Mouse (Mus musculus): Measurements from ENCODE around the gene Arhgdia. TPM values are rescaled to one million over a fixed set of nuclear protein-coding genes. Genes with fewer than 3 reads are reported as not detected.

Arhgdia gene
- polyA plus RNA-seq, 2 experiments, result 172 to 191 TPM

DNA sequence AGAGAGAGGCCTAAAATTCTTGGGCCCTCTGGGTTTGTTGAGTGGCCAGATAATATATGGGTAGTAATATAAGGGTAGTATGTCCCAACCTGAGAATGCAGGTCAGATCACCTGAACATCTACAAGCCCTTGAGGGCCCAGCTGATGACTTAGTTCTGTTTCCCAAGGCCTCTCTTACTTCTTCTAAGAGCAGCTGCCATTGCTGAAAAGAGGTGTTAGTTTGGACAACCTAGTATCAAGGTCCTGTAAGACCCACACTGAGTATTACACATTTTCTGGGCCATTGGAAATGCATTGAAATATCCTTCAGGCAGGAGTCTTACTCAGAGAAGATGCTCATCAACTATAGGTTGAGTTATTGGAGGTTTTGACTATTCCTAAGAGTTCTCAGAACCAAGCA, 5.5 kb downstream of the Arhgdia start:
- ATAC-seq (ENCODE audit: insufficient read depth), result no peak
- no peak overlapping the region for H3K4me2 ChIP-seq (ENCODE audit: low read depth)
- H3K36me3 ChIP-seq (replicated peaks; ENCODE audit: control insufficient read depth, insufficient read depth, low read depth), result peaks cover 21% of the 10 kb centered on the region
- no peak for TF ChIP-seq EP300 (IDR thresholded peaks at IDR 0.05; ENCODE audit: low read depth)
- TF ChIP-seq CTCF (IDR thresholded peaks at IDR 0.05; ENCODE audit: low read depth), result no peak
- H3K9me3 ChIP-seq (ENCODE audit: control insufficient read depth, low read length), result no peaks in the 10 kb centered on the region
- no peak for DNase-seq (ENCODE audit: low read depth in 3 of 3, low spot score in 3 of 3)
- peaks cover 26 to 31% of the 10 kb centered on the region in 2 experiments for H3K4me1 ChIP-seq (replicated peaks; ENCODE audit: control insufficient read depth in 2 of 2, insufficient read depth in 2 of 2, low read length in 1 of 2)
- H3K4me3 ChIP-seq (ENCODE audit: insufficient read depth in 1 of 2, low read depth in 2 of 2, low read length in 2 of 2), result no peak overlapping the region
- no peak overlapping the region for H3K9ac ChIP-seq (replicated peaks)
- no peaks in the 10 kb centered on the region for H3K27me3 ChIP-seq (ENCODE audit: control insufficient read depth, insufficient read depth, low read length)
- peak overlapping the region; percentile 26; the same call in 1 of the 2 replicates for H3K27ac ChIP-seq

DNA sequence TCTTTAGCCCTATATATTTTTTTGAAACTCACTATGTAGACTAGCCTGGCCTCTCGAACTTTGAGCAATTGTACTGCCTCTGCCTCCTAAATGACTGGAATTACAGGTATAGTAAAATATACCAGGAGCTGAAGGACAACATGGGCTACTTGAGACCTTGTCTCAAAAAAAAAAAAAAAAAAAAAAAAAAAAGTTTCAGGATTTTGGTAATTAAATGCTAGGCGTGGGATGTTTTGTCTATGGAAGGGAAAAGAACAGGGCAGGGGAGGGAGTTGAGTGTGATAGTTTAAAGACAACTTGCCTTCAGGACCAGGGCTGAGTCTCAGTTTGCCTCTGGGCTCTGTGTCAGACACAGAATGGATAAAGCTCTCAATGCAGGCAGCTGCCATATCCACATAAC, 6.4 kb downstream of the Arhgdia start:
- Histone ChIP-seq H3K27me3 (ENCODE audit: control insufficient read depth, insufficient read depth, low read length) (no peaks in the 10 kb centered on the region), H3K4me2 (ENCODE audit: low read depth) (no peak overlapping the region; the same call in 1 of the 2 replicates), H3K4me3 (ENCODE audit: insufficient read depth in 1 of 2, low read depth in 2 of 2, low read length in 2 of 2) (no peak overlapping the region), H3K4me1 (replicated peaks; ENCODE audit: control insufficient read depth in 2 of 2, insufficient read depth in 2 of 2, low read length in 1 of 2) (peaks cover 21 to 27% of the 10 kb centered on the region in 2 experiments), H3K9me3 (ENCODE audit: control insufficient read depth, low read length) (no peaks in the 10 kb centered on the region), H3K9ac (replicated peaks) (no peak overlapping the region), H3K36me3 (replicated peaks; ENCODE audit: control insufficient read depth, insufficient read depth, low read depth) (peaks cover 29% of the 10 kb centered on the region), H3K27ac (no peak overlapping the region)
- DNase-seq (ENCODE audit: low read depth in 3 of 3, low spot score in 3 of 3) (no peak), ATAC-seq (ENCODE audit: insufficient read depth) (no peak)
- 68% methylated on average over 2 of the region's 2 CpGs for WGBS (ENCODE audit: insufficient replicate concordance)
- no peak for TF ChIP-seq EP300 (IDR thresholded peaks at IDR 0.05; ENCODE audit: low read depth)
- TF ChIP-seq CTCF (IDR thresholded peaks at IDR 0.05; ENCODE audit: low read depth), result no peak

GRCm38 (mm10) chr11:120574278-120574600, 7.2 kb downstream of the Arhgdia start:
- 32% methylated on average over 5 of the region's 5 CpGs for WGBS (ENCODE audit: insufficient replicate concordance)
- TF ChIP-seq EP300 (IDR thresholded peaks at IDR 0.05; ENCODE audit: low read depth) (no peak), CTCF (IDR thresholded peaks at IDR 0.05; ENCODE audit: low read depth) (no peak)
- peaks cover 29% of the 10 kb centered on the region for H3K36me3 ChIP-seq (replicated peaks; ENCODE audit: control insufficient read depth, insufficient read depth, low read depth)
- H3K4me1 ChIP-seq (replicated peaks; ENCODE audit: control insufficient read depth in 2 of 2, insufficient read depth in 2 of 2, low read length in 1 of 2), result peaks cover 17 to 24% of the 10 kb centered on the region in 2 experiments
- H3K9ac ChIP-seq (replicated peaks), result peak overlapping the region; percentile 91
- H3K4me3 ChIP-seq (ENCODE audit: insufficient read depth in 1 of 2, low read depth in 2 of 2, low read length in 2 of 2), result peak overlapping the region; percentile 81 to 83
- ATAC-seq (ENCODE audit: insufficient read depth) (no peak), DNase-seq (ENCODE audit: low read depth in 3 of 3, low spot score in 3 of 3) (no peak)
- H3K27me3 ChIP-seq (ENCODE audit: control insufficient read depth, insufficient read depth, low read length), result no peaks in the 10 kb centered on the region
- no peaks in the 10 kb centered on the region for H3K9me3 ChIP-seq (ENCODE audit: control insufficient read depth, low read length)
- H3K27ac ChIP-seq, result peak overlapping the region; percentile 18
- peak overlapping the region; percentile 98 for H3K4me2 ChIP-seq (ENCODE audit: low read depth)

DNA sequence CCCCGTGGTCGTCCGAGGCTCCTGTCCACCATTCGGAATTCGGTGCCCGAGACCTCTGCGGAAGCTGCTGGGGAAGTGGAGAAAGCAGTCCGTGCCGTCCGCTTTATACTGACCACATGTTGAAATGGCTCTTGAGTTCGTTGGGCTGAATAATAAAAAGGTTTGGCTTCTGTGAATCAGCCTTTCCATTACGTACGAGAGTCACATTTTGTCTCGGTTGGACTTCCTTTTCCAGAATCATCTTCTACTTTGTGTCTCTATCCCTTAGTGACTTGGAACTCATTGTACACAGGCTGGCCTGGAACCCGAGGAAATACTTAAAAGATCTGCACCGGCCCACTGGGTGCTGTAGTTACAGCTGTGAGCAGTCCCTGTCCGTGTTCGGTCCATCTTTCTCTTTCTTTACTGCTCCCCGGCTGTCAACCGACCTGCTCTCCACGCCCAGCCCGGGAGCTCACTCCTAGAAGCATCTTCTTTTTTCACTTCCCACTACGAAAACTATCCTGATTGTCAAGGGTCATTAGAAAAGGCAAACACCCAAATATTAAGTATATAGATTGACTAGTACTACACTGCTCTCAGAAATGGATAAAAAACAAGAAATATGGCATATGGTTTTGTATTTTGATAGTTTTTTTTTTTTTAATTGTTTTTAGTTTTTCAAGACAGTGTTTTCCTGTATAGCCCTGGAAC, 7.7 kb downstream of the Arhgdia start:
- peaks cover 25% of the 10 kb centered on the region for H3K36me3 ChIP-seq (replicated peaks; ENCODE audit: control insufficient read depth, insufficient read depth, low read depth)
- no peaks in the 10 kb centered on the region for H3K27me3 ChIP-seq (ENCODE audit: control insufficient read depth, insufficient read depth, low read length)
- H3K4me3 ChIP-seq (ENCODE audit: insufficient read depth in 1 of 2, low read depth in 2 of 2, low read length in 2 of 2), result peak overlapping the region; percentile 81 to 83
- no peaks in the 10 kb centered on the region for H3K9me3 ChIP-seq (ENCODE audit: control insufficient read depth, low read length)
- under 1% methylated on average over 23 of the region's 23 CpGs for WGBS (ENCODE audit: insufficient replicate concordance)
- DNase-seq (ENCODE audit: low read depth in 3 of 3, low spot score in 3 of 3), result no peak
- ATAC-seq (ENCODE audit: insufficient read depth), result no peak
- TF ChIP-seq EP300 (IDR thresholded peaks at IDR 0.05; ENCODE audit: low read depth) (no peak), CTCF (IDR thresholded peaks at IDR 0.05; ENCODE audit: low read depth) (no peak)
- H3K4me1 ChIP-seq (replicated peaks; ENCODE audit: control insufficient read depth in 2 of 2, insufficient read depth in 2 of 2, low read length in 1 of 2), result peaks cover 17 to 24% of the 10 kb centered on the region in 2 experiments
- peak overlapping the region; percentile 98 for H3K4me2 ChIP-seq (ENCODE audit: low read depth)
- H3K27ac ChIP-seq, result peak overlapping the region; percentile 87
- peak overlapping the region; percentile 91 for H3K9ac ChIP-seq (replicated peaks)

- no peak for TF ChIP-seq CTCF (IDR thresholded peaks at IDR 0.05; ENCODE audit: low read depth)
- no peak for TF ChIP-seq EP300 (IDR thresholded peaks at IDR 0.05; ENCODE audit: low read depth)
- WGBS (ENCODE audit: insufficient replicate concordance), result under 1% methylated on average over 88 of the region's 94 CpGs
Observed at GRCm38 (mm10) chr11:120572752-120573584, 8.5 kb downstream of the Arhgdia start, which contains the start of gene P4hb. Gene P4hb (minus strand): TSS chr11:120573253.

More at GRCm38 (mm10) chr11:120572752-120573584, 8.5 kb downstream of the Arhgdia start, which contains the start of gene P4hb:
- ATAC-seq (ENCODE audit: insufficient read depth), result peak; percentile 93
- Histone ChIP-seq H3K27me3 (ENCODE audit: control insufficient read depth, insufficient read depth, low read length) (no peaks in the 10 kb centered on the region), H3K4me1 (replicated peaks; ENCODE audit: control insufficient read depth in 2 of 2, insufficient read depth in 2 of 2, low read length in 1 of 2) (peaks cover 17 to 24% of the 10 kb centered on the region in 2 experiments), H3K27ac (peak within 1 kb of the TSS; percentile 87), H3K9ac (replicated peaks) (peak within 1 kb of the TSS; percentile 93), H3K36me3 (replicated peaks; ENCODE audit: control insufficient read depth, insufficient read depth, low read depth) (peaks cover 25% of the 10 kb centered on the region), H3K4me2 (ENCODE audit: low read depth) (peak within 1 kb of the TSS; percentile 98), H3K4me3 (ENCODE audit: insufficient read depth in 1 of 2, low read depth in 2 of 2, low read length in 2 of 2) (peak within 1 kb of the TSS; percentile 83 to 85), H3K9me3 (ENCODE audit: control insufficient read depth, low read length) (no peaks in the 10 kb centered on the region)
- peak; percentile 96 to 97 (median 96) for DNase-seq (ENCODE audit: low read depth in 3 of 3, low spot score in 3 of 3)

All from liver, embryonic 14.5 days (tissue).